Mouse (Mus musculus) liver, postnatal 0 days (tissue): ENCODE results near the gene Pvr. TPM values are rescaled to one million over a fixed set of nuclear protein-coding genes. Genes with fewer than 3 reads are reported as not detected.

Source experiments
- ATAC-seq: fragments of 200-750 bp; cut with Nextera tagmentation; 2 replicates; pipeline ENCODE4 v1.8.0; 2017; ENCODE audit warnings: mild to moderate bottlenecking, moderate library complexity
- DNase-seq: peaks from one replicate; pipeline ENCODE4 v3.0.0-alpha.2; 2016
- H3K27ac ChIP-seq: fragments of 300-500 bp; sonication (generic); 2 replicates; pipeline ENCODE4 v1.5.1; 2014; ENCODE audit warnings: antibody characterized with exemption, moderate library complexity, mild to moderate bottlenecking, low read depth
- H3K27me3 ChIP-seq: fragments of 300-500 bp; sonication (generic); 2 replicates; pipeline ENCODE4 v1.6.1; 2014; ENCODE audit warnings: low read length, control low read depth, mixed read lengths; ENCODE audit not compliant: insufficient read depth
- H3K36me3 ChIP-seq: fragments of 300-500 bp; sonication (generic); replicated peaks from 2 replicates; pipeline ENCODE4 v1.6.1; 2014; ENCODE audit warnings: mild to moderate bottlenecking, control low read depth, low read length, moderate library complexity, mixed read lengths; ENCODE audit not compliant: insufficient read depth
- H3K4me1 ChIP-seq: fragments of 300-500 bp; sonication (generic); 2 replicates; pipeline ENCODE4 v1.6.1; 2014; ENCODE audit warnings: antibody characterized with exemption, mild to moderate bottlenecking, control low read depth; ENCODE audit not compliant: insufficient read depth
- H3K4me2 ChIP-seq: fragments of 300-500 bp; sonication (generic); 2 replicates; pipeline ENCODE4 v1.6.1; 2014; ENCODE audit warnings: low read depth, mild to moderate bottlenecking, low read length, moderate library complexity, mixed read lengths
- H3K4me3 ChIP-seq: fragments of 300-500 bp; sonication (generic); 2 replicates; pipeline ENCODE4 v1.5.1; 2014; ENCODE audit warnings: low read depth, low read length
- H3K9ac ChIP-seq: fragments of 300-500 bp; sonication (generic); replicated peaks from 2 replicates; pipeline ENCODE4 v1.6.1; 2014; ENCODE audit warnings: mild to moderate bottlenecking, moderate library complexity
- H3K9me3 ChIP-seq: fragments of 300-500 bp; sonication (generic); 2 replicates; pipeline ENCODE4 v1.6.1; 2016; ENCODE audit warnings: mild to moderate bottlenecking, control low read depth, low read length, mixed read lengths
- CTCF ChIP-seq: sonication (generic); IDR thresholded peaks from 2 replicates; pipeline ENCODE4 v1.5.1; 2016; ENCODE audit warnings: antibody characterized with exemption, low read depth
- EP300 ChIP-seq: IDR thresholded peaks from 2 replicates; pipeline ENCODE4 v1.6.1; 2016; ENCODE audit warnings: antibody characterized with exemption, low read depth, mild to moderate bottlenecking
- WGBS: fragments of 180-500 bp; shearing (Covaris S2); extraction: QIAGEN DNeasy Blood & Tissue Kit; methylation state at CpG from one replicate; pipeline ENCODE4 v1.1.7; 2014; ENCODE audit not compliant: insufficient replicate concordance; 5-methylcytosine and 5-hydroxymethylcytosine counted together
- polyA plus RNA-seq: library from polyadenylated mRNA; unstranded; fragments of >200 nt; fragmentation: Nextera tagmentation; extraction: Ambion mirVana; gene quantifications from 2 replicates; pipeline ENCODE4 v1.2.1, GENCODE M21; 2015

Gene Pvr
- polyA plus RNA-seq, 1 experiment from 2014 or later, result 3.0 TPM

DNA sequence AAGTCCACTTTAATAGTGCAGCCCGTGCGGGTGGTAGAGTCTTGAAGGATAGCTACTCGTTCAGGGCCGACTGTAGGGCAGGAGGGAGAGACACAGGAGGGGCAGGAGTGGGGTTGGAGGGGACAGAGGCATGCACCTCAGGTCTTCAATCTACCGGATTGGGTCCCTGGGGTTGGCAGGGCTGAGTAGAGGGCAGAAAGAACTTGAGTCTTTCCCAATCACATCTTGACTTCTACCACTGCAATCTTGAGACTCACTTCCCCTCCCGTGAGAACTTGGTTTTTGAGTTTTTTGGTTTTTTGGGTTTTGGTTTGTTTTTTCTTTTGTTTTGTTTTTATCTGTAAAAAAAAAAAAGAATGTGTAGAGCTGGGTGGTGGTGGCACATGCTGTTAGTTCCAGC is 64.7 kb downstream of the Pvr start:
- Histone ChIP-seq H3K27me3 (peaks cover 12% of the 10 kb centered on the region; the same call in 1 of the 2 replicates), H3K27ac (no peak overlapping the region), H3K4me3 (no peak overlapping the region), H3K36me3 (no peaks in the 10 kb centered on the region), H3K9ac (no peak overlapping the region), H3K4me1 (no peaks in the 10 kb centered on the region), H3K4me2 (no peak overlapping the region), H3K9me3 (no peaks in the 10 kb centered on the region)
- ATAC-seq (no peak), DNase-seq (no peak)
- TF ChIP-seq CTCF, result no peak
- 67% methylated on average over 6 of the region's 6 CpGs for WGBS

DNA sequence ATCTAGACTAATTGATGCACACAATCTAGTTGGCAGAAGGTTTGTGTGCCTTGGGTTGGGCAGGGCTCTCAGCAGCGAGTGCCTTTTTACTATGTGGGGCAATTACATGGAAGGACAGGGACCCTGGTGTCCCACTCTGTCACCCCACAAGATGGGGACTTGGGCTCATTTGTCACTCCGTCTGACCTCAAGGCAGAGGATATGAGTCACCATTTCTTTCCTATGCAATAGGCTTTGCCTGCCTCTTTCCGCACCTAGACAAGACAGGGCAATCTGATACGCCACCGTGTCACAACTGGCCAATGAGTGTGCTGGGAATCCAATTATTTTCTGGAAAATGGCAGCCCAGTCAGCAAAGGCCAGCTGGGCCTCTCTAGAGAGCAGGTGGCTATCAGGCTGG is 65.3 kb downstream of the Pvr start:
- H3K9me3 ChIP-seq, result no peaks in the 10 kb centered on the region
- WGBS, result 57% methylated on average over 5 of the region's 5 CpGs
- no peak overlapping the region for H3K9ac ChIP-seq
- ATAC-seq, result 0 out of 2 replicates have a peak, but pooled peaks have one; percentile 8
- no peak for DNase-seq
- H3K36me3 ChIP-seq, result no peaks in the 10 kb centered on the region
- H3K27ac ChIP-seq, result no peak overlapping the region
- H3K4me1 ChIP-seq, result no peaks in the 10 kb centered on the region
- no peak overlapping the region for H3K4me3 ChIP-seq
- TF ChIP-seq EP300 (no peak), CTCF (no peak)
- H3K4me2 ChIP-seq, result no peak overlapping the region
- H3K27me3 ChIP-seq, result peaks cover 12% of the 10 kb centered on the region; the same call in 1 of the 2 replicates

Other genes with a start within 250 kb of the Pvr start
- 2,864 and 3,070 TPM in 2 replicates for gene Apoc2, start 243.2 kb downstream of the Pvr start, polyA plus RNA-seq
- 187 and 234 TPM in 2 replicates for gene Gm44805, start 239.7 kb downstream of the Pvr start, polyA plus RNA-seq
- 2,808 and 2,914 TPM in 2 replicates for gene Apoc4, start 239.7 kb downstream of the Pvr start, polyA plus RNA-seq
- 5,234 and 5,457 TPM in 2 replicates for gene Apoc1, start 228.5 kb downstream of the Pvr start, polyA plus RNA-seq
- gene Apoe, start 222.0 kb downstream of the Pvr start, polyA plus RNA-seq, result 20,006 and 20,209 TPM in 2 replicates
- gene Tomm40, start 205.7 kb downstream of the Pvr start, polyA plus RNA-seq, result 81.5 and 83.6 TPM in 2 replicates
- gene Nectin2, start 170.7 kb downstream of the Pvr start, polyA plus RNA-seq, result 51.0 and 51.3 TPM in 2 replicates
- 8.8 and 9.3 TPM in 2 replicates for gene Bcam, start 150.1 kb downstream of the Pvr start, polyA plus RNA-seq
- gene Cblc, start 124.4 kb downstream of the Pvr start, polyA plus RNA-seq, result 9.6 and 10.8 TPM in 2 replicates
- 5.4 and 11.2 TPM in 2 replicates for gene Bcl3, start 98.4 kb downstream of the Pvr start, polyA plus RNA-seq
- gene Gm19345, start 69.2 kb downstream of the Pvr start, polyA plus RNA-seq, result 0.18 and 0.19 TPM in 2 replicates
- gene Ceacam16, start 59.9 kb downstream of the Pvr start, polyA plus RNA-seq, result 0.09 TPM in 1 of 2 replicates, not detected in the other
- gene Ceacam19, start 33.2 kb downstream of the Pvr start, polyA plus RNA-seq, result not detected in 2 replicates
- 0.69 and 0.89 TPM in 2 replicates for gene Igsf23, start 29.6 kb upstream of the Pvr start, polyA plus RNA-seq
- gene Ceacam20, start 44.3 kb upstream of the Pvr start, polyA plus RNA-seq, result not detected in 2 replicates
- not detected in 2 replicates for gene Nlrp9b, start 70.3 kb upstream of the Pvr start, polyA plus RNA-seq
- not detected in 2 replicates for gene Vmn1r91, start 178.5 kb upstream of the Pvr start, polyA plus RNA-seq
- not detected in 2 replicates for gene Gm16442, start 201.4 kb upstream of the Pvr start, polyA plus RNA-seq
- gene Vmn1r93, start 217.9 kb upstream of the Pvr start, polyA plus RNA-seq, result not detected in 2 replicates
- gene Vmn1r94, start 247.2 kb upstream of the Pvr start, polyA plus RNA-seq, result not detected in 2 replicates